Mouse (Mus musculus): ENCODE results near the gene Noc2l. TPM values are rescaled to one million over a fixed set of nuclear protein-coding genes. Genes with fewer than 3 reads are reported as not detected.

Noc2l gene
- polyA plus RNA-seq (2016; fragmentation: Nextera tagmentation; extraction: Ambion mirVana) = 103 and 141 TPM in 2 replicates

DNA sequence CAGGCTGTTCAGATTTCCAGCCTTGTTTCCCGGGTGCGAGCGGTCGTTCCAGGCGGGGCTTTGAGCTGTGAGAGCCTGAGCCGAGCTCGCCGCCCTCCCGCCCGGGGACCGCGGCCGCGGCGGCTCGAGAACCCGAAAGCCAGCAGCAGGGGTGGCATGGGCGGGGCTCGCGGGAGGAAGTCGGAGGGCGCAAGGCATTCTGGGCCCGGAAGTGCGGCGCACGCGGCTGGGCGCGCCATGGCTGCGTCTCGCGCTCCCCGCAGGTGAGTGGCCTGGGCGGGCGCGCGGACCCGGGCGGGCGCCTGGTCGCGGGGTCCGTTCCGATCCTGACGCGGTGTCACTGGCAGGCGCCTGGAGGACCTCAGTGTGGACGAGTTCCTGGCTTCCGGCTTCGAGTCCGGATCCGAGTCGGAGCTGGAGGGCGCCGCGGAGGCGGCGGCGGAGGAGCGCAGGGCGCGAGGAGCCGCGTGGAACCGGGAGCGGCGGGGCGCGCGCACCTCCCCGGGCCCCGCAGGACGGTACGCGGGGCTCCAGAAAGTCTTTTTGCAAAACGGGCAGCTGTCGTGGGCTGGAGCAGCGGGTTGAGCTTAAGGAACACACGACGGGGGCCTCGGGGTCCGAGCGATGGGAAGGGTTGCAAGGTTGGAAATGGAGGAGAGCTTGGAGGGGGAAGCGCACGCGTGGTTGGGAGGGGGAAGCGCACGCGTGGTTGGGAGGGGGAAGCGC lies at the start of gene Noc2l:
Gene Noc2l (plus strand): TSS at position 203 of the 726 bp plus-strand sequence.
- under 1% methylated on average over 90 of the region's 90 CpGs for WGBS
- Histone ChIP-seq H3K4me1 (peaks cover 24% of the 10 kb centered on the region), H3K36me3 (peaks cover 64% of the 10 kb centered on the region), H3K27me3 (ENCODE audit: low read depth, poor library complexity, severe bottlenecking) (no peaks in the 10 kb centered on the region), H3K4me3 (peak within 1 kb of the TSS; percentile 83), H3K9me3 (replicated peaks) (no peaks in the 10 kb centered on the region), H3K27ac (peak within 1 kb of the TSS; percentile 94)
- peak; percentile 97 for DNase-seq (ENCODE audit: low spot score)

GRCm38 (mm10) chr4:156188162-156188810 lies 47.5 kb upstream of the Noc2l start:
- 71% methylated on average over 5 of the region's 5 CpGs for WGBS
- no peaks in the 10 kb centered on the region for H3K9me3 ChIP-seq (replicated peaks)
- H3K27me3 ChIP-seq (ENCODE audit: low read depth, poor library complexity, severe bottlenecking) = no peaks in the 10 kb centered on the region
- peak overlapping the region; percentile 77 for H3K27ac ChIP-seq
- no peak for DNase-seq (ENCODE audit: low spot score)
- peaks cover 67% of the 10 kb centered on the region for H3K36me3 ChIP-seq
- H3K4me1 ChIP-seq = peaks cover 81% of the 10 kb centered on the region
- H3K4me3 ChIP-seq = peak overlapping the region; percentile 3; the same call in 1 of the 2 replicates

GRCm38 (mm10) chr4:156188811-156189323 lies 46.9 kb upstream of the Noc2l start:
- Histone ChIP-seq H3K9me3 (replicated peaks) (no peaks in the 10 kb centered on the region), H3K4me3 (peak overlapping the region; percentile 3), H3K4me1 (peaks cover 87% of the 10 kb centered on the region), H3K27ac (peak overlapping the region; percentile 77), H3K36me3 (peaks cover 67% of the 10 kb centered on the region), H3K27me3 (ENCODE audit: low read depth, poor library complexity, severe bottlenecking) (no peaks in the 10 kb centered on the region)
- 33% methylated on average over 6 of the region's 6 CpGs for WGBS
- peak; percentile 50 for DNase-seq (ENCODE audit: low spot score)

DNA sequence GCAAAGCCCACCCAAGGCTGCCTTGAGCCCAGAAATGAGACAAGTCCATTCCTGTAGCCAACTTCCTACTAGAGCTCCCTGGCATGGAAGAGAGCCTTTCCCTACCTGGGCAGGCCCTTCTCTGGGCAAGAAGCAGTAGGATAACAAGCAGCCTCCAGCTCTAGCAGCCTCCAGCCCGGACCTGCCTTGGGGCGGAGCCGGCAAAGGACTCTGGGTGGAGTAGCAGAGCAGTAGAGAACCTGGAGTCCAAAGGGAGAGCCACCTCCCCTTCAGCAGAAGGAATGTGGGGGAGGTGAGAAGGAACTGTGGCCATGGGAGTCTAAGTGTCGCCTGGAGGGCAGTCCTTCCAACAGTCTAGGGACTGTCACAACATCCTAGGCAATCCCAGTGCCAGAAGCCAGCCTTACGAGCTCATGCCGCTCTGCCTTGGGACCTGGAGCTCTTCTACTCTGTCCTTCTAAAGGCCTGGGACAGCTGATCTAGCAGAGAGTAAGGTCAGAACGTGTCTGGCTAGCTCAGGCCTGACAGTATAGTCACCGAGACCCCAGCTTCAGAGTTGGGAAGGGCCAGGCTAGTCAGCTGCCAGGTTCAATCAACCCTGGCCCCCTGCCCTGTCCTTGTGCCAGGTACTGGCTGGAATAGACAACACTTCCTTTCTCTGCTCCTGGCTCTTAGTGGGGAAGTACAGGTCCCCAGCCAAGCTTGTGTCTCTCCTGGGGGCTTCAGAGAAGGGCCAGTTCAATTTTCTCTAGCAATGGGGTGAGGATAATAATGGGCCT lies 43.2 kb upstream of the Noc2l start:
- peak overlapping the region; percentile 61; the same call in 1 of the 2 replicates for H3K27ac ChIP-seq
- no peaks in the 10 kb centered on the region for H3K9me3 ChIP-seq (replicated peaks)
- H3K36me3 ChIP-seq = peaks cover 59% of the 10 kb centered on the region
- 41% methylated on average over 8 of the region's 8 CpGs for WGBS
- DNase-seq (ENCODE audit: low spot score) = no peak
- no peak overlapping the region for H3K4me3 ChIP-seq
- no peaks in the 10 kb centered on the region for H3K27me3 ChIP-seq (ENCODE audit: low read depth, poor library complexity, severe bottlenecking)
- H3K4me1 ChIP-seq = peaks cover 91% of the 10 kb centered on the region

- 5% methylated on average over 2 of the region's 2 CpGs for WGBS
- Histone ChIP-seq H3K9me3 (replicated peaks) (no peaks in the 10 kb centered on the region), H3K27me3 (ENCODE audit: low read depth, poor library complexity, severe bottlenecking) (no peaks in the 10 kb centered on the region), H3K4me1 (peaks cover 90% of the 10 kb centered on the region), H3K4me3 (0 out of 2 replicates have a peak overlapping the region, but pooled peaks have one; percentile 14), H3K36me3 (peaks cover 59% of the 10 kb centered on the region), H3K27ac (peak overlapping the region; percentile 61; the same call in 1 of the 2 replicates)
- no peak for DNase-seq (ENCODE audit: low spot score)
Observed at GRCm38 (mm10) chr4:156193200-156193590, 42.6 kb upstream of the Noc2l start.

GRCm38 (mm10) chr4:156193906-156194305 lies 41.9 kb upstream of the Noc2l start:
- Histone ChIP-seq H3K9me3 (replicated peaks) (no peaks in the 10 kb centered on the region), H3K27me3 (ENCODE audit: low read depth, poor library complexity, severe bottlenecking) (no peaks in the 10 kb centered on the region), H3K4me3 (peak overlapping the region; percentile 14; the same call in 1 of the 2 replicates), H3K4me1 (peaks cover 82% of the 10 kb centered on the region), H3K36me3 (peaks cover 59% of the 10 kb centered on the region), H3K27ac (no peak overlapping the region)
- DNase-seq (ENCODE audit: low spot score) = no peak
- WGBS = 59% methylated on average over 5 of the region's 5 CpGs

GRCm38 (mm10) chr4:156194346-156194745 lies 41.5 kb upstream of the Noc2l start:
- H3K27ac ChIP-seq = no peak overlapping the region
- H3K4me1 ChIP-seq = peaks cover 78% of the 10 kb centered on the region
- peak overlapping the region; percentile 11; the same call in 1 of the 2 replicates for H3K4me3 ChIP-seq
- no peaks in the 10 kb centered on the region for H3K27me3 ChIP-seq (ENCODE audit: low read depth, poor library complexity, severe bottlenecking)
- H3K9me3 ChIP-seq (replicated peaks) = no peaks in the 10 kb centered on the region
- no peak for DNase-seq (ENCODE audit: low spot score)
- H3K36me3 ChIP-seq = peaks cover 59% of the 10 kb centered on the region
- 13% methylated on average over 6 of the region's 6 CpGs for WGBS

DNA sequence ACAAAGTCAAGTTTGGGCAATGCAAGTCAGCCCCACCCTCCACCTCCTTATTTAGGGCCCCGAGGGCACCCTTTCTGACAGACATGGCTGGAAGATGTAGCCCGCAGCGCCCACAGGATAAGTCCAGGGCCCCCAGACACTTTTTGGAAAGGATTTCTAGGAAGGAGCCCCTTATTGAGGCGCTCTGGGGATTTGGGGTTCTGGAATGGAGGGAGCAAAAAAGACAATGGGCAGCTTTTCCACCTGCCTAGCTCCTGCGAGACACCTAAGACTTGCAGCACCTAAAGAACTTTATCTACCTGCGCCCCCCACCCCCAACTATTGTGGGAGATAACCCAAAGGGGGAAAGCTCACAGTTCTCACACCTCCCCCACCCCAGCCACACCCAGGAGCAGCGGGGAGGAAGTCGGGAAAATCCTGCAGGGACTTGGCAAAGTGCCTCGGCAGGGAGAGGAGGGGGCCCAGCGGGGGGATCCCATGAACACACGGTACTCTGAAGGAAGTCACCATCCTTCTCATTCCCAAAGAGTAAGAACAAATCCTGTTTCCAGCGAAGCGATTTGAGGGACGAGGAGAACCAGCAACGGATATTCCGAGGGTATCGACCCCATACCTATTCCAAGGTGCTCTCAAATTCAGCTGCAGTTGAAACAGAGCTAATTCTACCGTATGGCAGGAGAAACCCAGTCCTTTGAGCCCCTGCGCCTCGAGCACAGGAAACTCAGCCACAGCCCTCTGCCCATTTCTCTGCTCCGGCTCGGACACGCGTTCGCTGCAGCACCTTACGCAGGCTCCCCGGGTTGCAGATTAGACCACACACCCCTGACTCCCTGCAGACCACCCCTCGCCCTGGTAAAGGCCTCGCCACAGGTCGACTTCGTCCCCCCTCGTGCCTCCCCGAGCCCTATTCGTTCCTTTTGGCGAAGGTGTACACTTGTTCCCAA lies 39.6 kb upstream of the Noc2l start:
- Histone ChIP-seq H3K4me1 (peaks cover 63% of the 10 kb centered on the region), H3K4me3 (peak overlapping the region; percentile 97), H3K36me3 (peaks cover 42% of the 10 kb centered on the region), H3K27me3 (ENCODE audit: low read depth, poor library complexity, severe bottlenecking) (peaks cover 3% of the 10 kb centered on the region; the same call in 1 of the 2 replicates), H3K9me3 (replicated peaks) (no peaks in the 10 kb centered on the region), H3K27ac (peak overlapping the region; percentile 96)
- WGBS = 4% methylated on average over 35 of the region's 35 CpGs
- peak; percentile 65 for DNase-seq (ENCODE audit: low spot score)

- peak; percentile 93 for DNase-seq (ENCODE audit: low spot score)
- H3K27me3 ChIP-seq (ENCODE audit: low read depth, poor library complexity, severe bottlenecking) = peaks cover 8% of the 10 kb centered on the region
- WGBS = under 1% methylated on average over 58 of the region's 88 CpGs
- H3K4me1 ChIP-seq = peaks cover 54% of the 10 kb centered on the region
- peaks cover 31% of the 10 kb centered on the region for H3K36me3 ChIP-seq
- H3K4me3 ChIP-seq = peak within 1 kb of the TSS; percentile 97
- H3K27ac ChIP-seq = peak within 1 kb of the TSS; percentile 96
- no peaks in the 10 kb centered on the region for H3K9me3 ChIP-seq (replicated peaks)
Observed at GRCm38 (mm10) chr4:156197131-156197828, 38.5 kb upstream of the Noc2l start, which contains the start of gene Agrn. Agrn (minus strand) TSS chr4:156197488.

DNA sequence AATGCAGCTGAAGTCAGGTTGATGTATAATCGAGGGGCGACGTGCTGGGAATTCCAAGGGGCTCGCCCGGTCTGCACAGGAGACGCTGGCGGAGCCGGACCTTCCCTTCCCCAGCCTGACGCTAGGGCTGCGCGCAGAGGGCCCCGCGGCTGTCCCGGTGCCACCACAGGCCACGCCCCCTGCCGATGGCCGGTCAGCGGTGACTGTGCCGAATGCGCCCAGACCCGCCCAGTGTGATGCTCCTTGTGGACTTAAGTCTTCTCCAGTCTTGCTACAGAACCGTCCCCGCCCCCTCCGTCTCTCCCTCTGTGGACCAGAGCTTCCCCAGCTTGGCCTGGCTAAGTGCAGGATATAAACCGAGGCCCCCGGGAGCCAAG lies 38.0 kb upstream of the Noc2l start:
- DNase-seq (ENCODE audit: low spot score) = no peak
- Histone ChIP-seq H3K27ac (peak overlapping the region; percentile 96), H3K36me3 (peaks cover 26% of the 10 kb centered on the region), H3K27me3 (ENCODE audit: low read depth, poor library complexity, severe bottlenecking) (peaks cover 13% of the 10 kb centered on the region), H3K4me3 (peak overlapping the region; percentile 97), H3K9me3 (replicated peaks) (no peaks in the 10 kb centered on the region), H3K4me1 (peaks cover 53% of the 10 kb centered on the region)
- WGBS = under 1% methylated on average over 26 of the region's 26 CpGs
